Mouse (Mus musculus) fibroblast of lung, adult 2 months (primary cell): ENCODE measurements around the gene Sgpp2.

ENCODE experiments used
- DNase-seq: peaks from one replicate; pipeline ENCODE4 v3.0.0-alpha.2; 2011; ENCODE audit warnings: low read depth

Gene Sgpp2

DNA sequence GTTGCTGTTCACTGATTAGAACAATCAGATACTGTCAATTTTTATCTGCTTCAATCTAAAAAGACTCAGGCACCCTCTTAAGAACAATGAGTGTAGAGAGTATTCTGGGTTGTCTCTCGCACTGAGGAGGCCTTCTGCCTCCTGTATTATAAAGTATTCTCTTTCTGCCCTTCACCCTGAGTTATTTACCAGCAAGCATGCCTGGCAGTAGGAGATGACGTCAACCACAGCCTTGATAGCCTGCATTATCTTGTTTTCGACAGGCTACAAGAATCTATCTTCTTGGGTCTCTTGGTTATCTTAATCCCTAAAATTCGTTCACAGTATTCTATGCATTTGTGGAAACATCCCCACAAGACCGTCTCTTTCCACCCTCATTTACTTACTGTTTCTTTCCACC, 29.8 kb downstream of the Sgpp2 start:
- DNase-seq, result no peak

- DNase-seq, result no peak
Measured at GRCm38 (mm10) chr1:78340584-78340983, 30.4 kb downstream of the Sgpp2 start.

DNA sequence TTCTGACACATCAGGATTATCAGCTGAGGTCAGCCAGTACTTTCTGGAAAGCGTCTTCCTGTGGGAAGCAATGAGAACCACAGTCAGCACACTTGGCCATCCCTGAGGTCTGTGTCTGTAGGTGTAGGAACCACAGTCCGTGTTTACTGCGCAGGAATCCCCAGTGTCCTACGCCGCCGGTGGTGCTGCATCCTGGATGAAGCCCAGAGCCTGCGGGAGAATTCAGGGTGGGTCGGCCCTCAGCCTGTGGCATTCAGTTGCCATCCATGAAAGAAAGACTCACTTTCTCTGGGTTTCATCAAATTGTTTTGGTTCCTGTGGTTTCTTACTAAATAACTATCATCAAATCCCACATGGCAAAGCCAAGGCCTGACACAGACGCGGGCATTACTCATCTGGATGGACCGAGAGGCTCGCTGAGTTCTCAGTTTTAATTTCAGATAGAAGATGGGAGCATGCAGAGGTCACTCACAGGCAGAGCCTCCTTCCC, 37.2 kb downstream of the Sgpp2 start:
- peak; percentile 55 for DNase-seq

DNA sequence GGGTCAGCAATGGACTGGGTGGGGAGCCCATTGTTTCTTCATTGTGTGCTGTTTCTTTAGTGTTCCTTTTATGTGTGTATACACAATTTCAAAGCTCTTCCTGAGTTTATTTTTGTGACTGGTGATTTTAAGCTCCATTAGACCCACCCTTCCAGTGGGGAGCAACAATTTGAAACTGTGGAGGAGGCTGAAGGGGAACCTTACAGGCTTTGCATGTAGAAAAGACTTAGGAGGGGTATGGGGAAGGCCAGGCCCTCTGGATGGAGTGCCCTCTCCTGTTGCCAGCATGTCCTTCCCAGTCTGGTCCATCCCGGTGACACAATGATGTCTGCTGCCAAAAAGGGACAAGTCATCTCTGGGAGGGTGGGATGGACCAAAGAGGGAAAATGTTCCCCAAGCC, 39.1 kb downstream of the Sgpp2 start:
- DNase-seq, result no peak

- DNase-seq, result no peak
Measured at GRCm38 (mm10) chr1:78353254-78353653, 43.1 kb downstream of the Sgpp2 start.

- DNase-seq, result no peak
Measured at GRCm38 (mm10) chr1:78355123-78355522, 45.0 kb downstream of the Sgpp2 start.

- DNase-seq, result no peak
Measured at GRCm38 (mm10) chr1:78357415-78357814, 47.3 kb downstream of the Sgpp2 start.

DNA sequence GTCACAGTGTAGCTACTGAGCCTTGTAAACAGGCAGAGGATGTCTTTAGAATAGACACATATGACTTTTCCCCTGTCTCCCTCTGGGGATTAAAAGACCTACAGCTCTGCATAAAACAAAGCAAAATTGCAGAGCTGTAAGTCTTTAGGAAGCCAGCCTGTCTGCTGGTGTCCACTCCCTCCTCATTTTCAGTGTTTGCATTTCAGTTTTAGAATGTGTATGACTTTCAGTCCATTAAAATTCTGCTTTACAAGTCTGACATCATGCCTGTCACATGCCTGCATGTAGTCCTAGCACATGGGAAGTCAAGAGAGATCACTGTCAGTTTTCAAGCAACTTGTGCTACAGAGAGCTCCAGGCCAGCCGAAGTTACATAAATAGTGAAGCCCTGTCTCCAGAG, 47.7 kb downstream of the Sgpp2 start:
- DNase-seq, result no peak

- DNase-seq, result no peak
Measured at GRCm38 (mm10) chr1:78363965-78364889, 54.1 kb downstream of the Sgpp2 start.

GRCm38 (mm10) chr1:78367806-78368205, 57.7 kb downstream of the Sgpp2 start:
- no peak for DNase-seq

DNA sequence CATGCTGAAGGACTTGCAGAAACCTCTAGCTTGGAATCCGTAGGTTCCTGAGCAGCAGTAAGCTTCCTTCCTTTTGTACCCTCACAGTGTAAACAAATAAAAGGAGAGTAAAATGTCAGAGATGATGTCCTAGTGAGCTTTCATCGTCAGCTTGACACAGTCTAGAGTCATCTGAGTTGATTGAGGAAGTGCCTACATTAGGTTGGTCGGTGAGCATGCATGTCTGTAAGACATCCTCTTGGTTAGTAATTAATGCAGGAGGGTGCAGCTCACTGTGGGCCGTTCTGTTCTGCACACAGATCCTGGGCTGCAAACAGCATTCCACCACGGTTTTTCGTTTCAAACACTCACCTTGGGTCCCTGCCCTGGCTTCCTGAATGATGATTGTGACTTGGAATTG, 60.0 kb downstream of the Sgpp2 start:
- no peak for DNase-seq

DNA sequence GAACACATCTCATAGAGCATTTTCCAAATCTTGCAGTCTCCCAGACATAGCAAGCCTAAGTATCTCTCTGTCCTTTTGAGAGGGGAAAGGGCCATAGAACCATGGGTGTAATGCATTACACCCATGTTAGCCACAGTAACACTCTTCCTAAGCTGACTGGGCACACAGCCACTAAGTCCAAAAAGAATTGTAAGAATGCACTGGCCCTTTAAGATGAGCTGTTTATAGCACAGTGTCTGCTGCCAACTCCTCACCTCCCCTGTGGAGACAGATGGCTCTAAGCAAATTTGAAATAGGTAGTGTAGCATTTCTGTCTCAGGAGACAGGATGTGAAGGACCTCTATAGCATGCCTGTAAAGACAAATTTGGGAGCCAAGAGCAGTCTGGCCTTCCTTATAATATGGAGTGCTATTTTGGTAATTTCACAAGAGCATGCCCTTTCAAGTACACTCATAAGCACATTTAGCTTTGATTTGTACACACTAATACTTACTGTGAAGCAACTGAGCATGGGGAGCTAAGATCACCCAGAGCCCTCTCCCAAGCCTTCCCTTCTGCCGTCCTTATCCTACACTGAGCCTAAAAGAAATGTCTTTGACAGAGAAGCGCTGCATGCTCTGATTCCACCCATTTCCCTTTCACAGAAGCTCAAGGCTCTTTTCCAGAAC, 61.6 kb downstream of the Sgpp2 start:
- no peak for DNase-seq

DNA sequence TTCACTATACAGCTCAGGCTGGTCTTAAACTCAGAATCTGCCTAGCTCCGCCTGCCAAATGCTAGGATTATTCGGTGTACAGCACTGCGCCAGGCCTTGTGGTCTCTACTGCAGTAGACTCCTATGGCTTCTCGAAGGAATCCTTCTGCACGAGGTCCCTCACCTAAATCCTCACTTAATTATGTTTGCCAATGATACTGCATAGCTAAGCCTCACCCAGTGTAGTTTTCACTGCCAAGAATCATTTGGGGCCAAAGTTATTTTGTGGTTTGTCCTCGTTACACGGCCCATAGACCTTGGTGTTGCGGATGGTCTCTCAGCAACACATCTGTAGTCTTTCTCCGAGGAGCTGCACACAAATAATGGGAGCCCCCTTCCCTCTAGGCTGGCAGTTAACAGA, 62.2 kb downstream of the Sgpp2 start:
- DNase-seq, result no peak

DNA sequence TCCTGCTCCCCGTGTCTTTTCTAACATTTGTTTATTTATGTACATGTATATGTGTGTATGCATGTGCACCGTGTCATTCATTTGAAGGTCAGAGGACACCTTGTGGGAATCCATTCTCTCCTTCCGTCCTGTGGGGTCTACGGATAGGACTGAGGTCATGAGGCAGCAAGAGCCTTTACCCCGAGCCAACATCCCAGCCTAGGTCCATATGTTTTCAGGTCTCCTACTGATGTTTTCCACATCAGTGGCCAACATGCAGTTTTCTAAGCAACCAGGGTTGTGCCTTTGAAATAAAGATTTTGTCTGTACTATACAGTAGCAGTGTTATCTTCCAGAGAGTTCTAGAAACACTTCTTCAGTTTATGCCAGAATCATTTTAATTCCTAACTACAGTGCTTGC, 63.7 kb downstream of the Sgpp2 start:
- DNase-seq, result no peak

DNA sequence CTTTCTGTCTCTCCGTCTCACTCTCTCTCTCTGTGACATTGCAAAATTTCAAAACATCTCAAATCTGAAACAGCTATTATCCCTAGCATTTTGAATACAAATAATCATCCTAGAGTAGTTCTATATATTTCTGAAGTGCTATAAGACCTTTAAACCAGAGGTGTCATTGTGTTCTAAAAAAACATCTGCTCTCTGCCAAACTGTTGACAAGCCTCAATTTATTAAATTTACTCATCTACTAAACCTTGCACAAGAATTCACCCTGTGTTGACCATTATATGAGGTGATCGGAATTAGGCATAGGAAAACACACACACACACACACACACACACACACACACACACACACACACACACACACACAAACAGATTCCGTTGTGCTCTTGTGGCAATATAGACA, 64.9 kb downstream of the Sgpp2 start:
- DNase-seq, result no peak

DNA sequence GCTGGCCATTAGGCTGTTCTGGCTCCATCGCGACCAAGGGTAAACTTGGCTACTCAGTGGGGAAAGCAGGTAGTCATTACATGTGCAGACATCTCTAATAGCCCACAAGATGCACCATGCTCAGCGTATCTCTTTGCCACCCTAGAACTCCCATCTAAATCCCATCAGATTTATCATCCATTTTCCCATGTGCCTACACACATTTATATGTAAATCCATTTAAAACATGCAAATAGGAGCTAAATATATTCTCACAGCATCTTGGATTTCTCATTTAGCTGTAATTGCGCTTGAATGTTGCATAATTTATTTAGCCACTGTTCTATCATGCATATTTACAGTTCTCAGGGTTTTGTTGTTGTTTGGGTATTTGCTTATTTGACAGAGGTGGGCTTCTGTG, 70.8 kb downstream of the Sgpp2 start:
- no peak for DNase-seq

DNA sequence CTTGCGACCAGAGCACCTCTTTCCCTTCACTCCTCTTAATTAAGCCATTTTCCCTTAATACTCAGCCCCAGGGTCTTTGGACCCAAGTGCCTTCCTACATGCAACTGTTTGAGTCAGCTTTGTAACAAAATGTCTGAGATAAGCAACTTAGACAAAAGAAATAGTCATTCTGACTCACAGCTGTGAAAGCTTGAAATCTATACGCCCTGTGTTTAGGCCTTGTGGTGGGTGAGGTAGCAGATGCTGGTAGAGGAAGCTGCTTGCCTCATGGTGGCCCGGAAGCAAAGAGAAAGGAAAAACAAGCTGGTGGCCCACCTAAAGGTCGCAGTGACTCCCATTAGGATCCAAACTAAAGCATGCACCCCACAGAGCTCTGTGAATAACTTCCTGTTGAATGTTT, 77.7 kb downstream of the Sgpp2 start:
- DNase-seq, result no peak

GRCm38 (mm10) chr1:78388848-78389247, 78.7 kb downstream of the Sgpp2 start:
- no peak for DNase-seq

- DNase-seq, result no peak
Measured at GRCm38 (mm10) chr1:78395191-78395735, 85.1 kb downstream of the Sgpp2 start.

- no peak for DNase-seq
Measured at GRCm38 (mm10) chr1:78395737-78396136, 85.6 kb downstream of the Sgpp2 start.

DNA sequence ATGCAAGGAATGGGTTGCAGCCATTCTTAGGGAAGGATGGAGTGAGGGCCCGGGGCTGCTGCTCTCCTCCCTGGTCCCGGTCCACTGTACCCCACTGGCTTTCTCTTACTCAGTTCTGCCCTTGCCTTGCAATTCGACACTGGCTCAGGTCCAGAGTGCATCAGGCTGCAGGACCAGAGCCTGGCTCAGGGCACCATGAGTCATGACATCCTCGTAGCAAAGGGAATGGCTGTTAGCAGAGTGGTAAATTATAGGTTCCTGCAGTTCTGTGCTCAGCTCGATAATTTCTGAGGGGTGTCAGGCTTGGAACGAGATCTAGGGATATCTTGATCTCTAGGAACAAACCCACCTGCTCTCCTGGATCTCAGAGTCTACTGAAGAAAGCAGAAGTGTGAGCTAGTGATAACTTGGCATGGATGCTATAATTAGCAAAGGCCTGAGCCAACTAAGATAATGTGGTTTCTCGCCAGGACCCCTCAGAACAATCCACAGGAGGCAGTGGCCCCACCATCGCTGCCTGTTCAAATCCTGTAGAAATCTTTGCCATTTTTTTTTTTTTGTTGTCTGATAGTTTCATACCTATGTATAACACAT, 86.3 kb downstream of the Sgpp2 start:
- peak; percentile 50 for DNase-seq

DNA sequence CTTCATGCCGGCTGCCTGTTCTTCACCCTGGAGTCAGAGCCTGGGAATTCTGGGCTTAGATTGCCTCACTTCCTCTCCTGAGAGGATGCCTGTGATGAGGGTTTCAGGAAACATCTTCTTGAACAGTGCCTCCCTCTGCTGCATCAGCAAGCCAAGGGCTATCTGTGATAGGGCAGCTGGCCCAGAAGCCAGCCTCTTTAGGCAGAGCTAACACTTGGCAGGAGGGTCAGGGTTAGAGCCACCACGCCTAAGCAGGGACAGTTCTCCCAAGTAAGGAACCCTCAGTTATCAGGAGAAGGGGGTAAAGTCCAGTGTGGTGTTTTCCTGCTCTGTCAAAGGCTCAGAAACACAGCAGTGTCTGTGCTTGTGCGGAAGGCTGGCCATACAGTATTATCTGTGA, 89.6 kb downstream of the Sgpp2 start:
- no peak for DNase-seq

GRCm38 (mm10) chr1:78401413-78401812, 91.3 kb downstream of the Sgpp2 start:
- DNase-seq, result no peak
